Mouse (Mus musculus): Measurements from ENCODE around the gene Ctf2. TPM values are rescaled to one million over a fixed set of nuclear protein-coding genes. Genes with fewer than 3 reads are reported as not detected.
"Not testable (repeated sequence)": the region's sequence is repeated elsewhere in the genome, so short reads cannot be mapped to it uniquely, and the experiment has no call there.

Ctf2 gene
- 0.10 and 0.19 TPM in 2 replicates for polyA plus RNA-seq (2015; fragmentation: Nextera tagmentation; extraction: Ambion mirVana)

GRCm38 (mm10) chr7:127732066-127732465 is at the start of gene Ctf2:
Gene Ctf2 (minus strand): TSS chr7:127732166.
- not testable (repeated sequence) for H3K9ac ChIP-seq (replicated peaks); H3K9me3 ChIP-seq; ATAC-seq (replicated peaks); H3K27ac ChIP-seq (replicated peaks); H3K4me1 ChIP-seq; H3K36me3 ChIP-seq; H3K4me3 ChIP-seq; H3K27me3 ChIP-seq; H3K4me2 ChIP-seq (replicated peaks)
- no CpG with 5 or more reads among the region's 5 CpGs for WGBS

- no peak for ATAC-seq (replicated peaks)
- peaks cover 43% of the 10 kb centered on the region for H3K36me3 ChIP-seq
Observed at GRCm38 (mm10) chr7:127778350-127778749, 46.4 kb upstream of the Ctf2 start.

GRCm38 (mm10) chr7:127777474-127778266 is 45.7 kb upstream of the Ctf2 start:
- Histone ChIP-seq H3K36me3 (peaks cover 40% of the 10 kb centered on the region), H3K9ac (replicated peaks) (peak overlapping the region; percentile 87), H3K9me3 (no peaks in the 10 kb centered on the region), H3K4me3 (peak overlapping the region; percentile 66), H3K4me1 (peaks cover 14% of the 10 kb centered on the region), H3K4me2 (replicated peaks) (peak overlapping the region; percentile 78), H3K27ac (replicated peaks) (peak overlapping the region; percentile 99), H3K27me3 (no peaks in the 10 kb centered on the region)
- ATAC-seq (replicated peaks): peak; percentile 32
- 2% methylated on average over 55 of the region's 66 CpGs for WGBS

More at GRCm38 (mm10) chr7:127778350-127778749, 46.4 kb upstream of the Ctf2 start:
- Histone ChIP-seq H3K27ac (replicated peaks) (no peak overlapping the region), H3K4me2 (replicated peaks) (peak overlapping the region; percentile 78), H3K27me3 (no peaks in the 10 kb centered on the region), H3K4me3 (peak overlapping the region; percentile 66), H3K9ac (replicated peaks) (peak overlapping the region; percentile 87), H3K4me1 (peaks cover 14% of the 10 kb centered on the region), H3K9me3 (no peaks in the 10 kb centered on the region)
- WGBS: 74% methylated on average over 4 of the region's 4 CpGs

- peak overlapping the region; percentile 99 for H3K27ac ChIP-seq (replicated peaks)
Observed at GRCm38 (mm10) chr7:127776878-127777473, 45.0 kb upstream of the Ctf2 start.

GRCm38 (mm10) chr7:127776426-127776825 is 44.5 kb upstream of the Ctf2 start, which contains the start of gene Setd1a:
Gene Setd1a (plus strand): TSS chr7:127776670.
- Histone ChIP-seq H3K27ac (replicated peaks) (peak within 1 kb of the TSS; percentile 99), H3K4me1 (peaks cover 14% of the 10 kb centered on the region), H3K36me3 (peaks cover 27% of the 10 kb centered on the region), H3K9me3 (no peaks in the 10 kb centered on the region), H3K4me2 (replicated peaks) (peak within 1 kb of the TSS; percentile 78), H3K4me3 (peak within 1 kb of the TSS; percentile 66), H3K27me3 (no peaks in the 10 kb centered on the region), H3K9ac (replicated peaks) (peak within 1 kb of the TSS; percentile 87)
- WGBS: under 1% methylated on average over 23 of the region's 23 CpGs
- peak; percentile 68 for ATAC-seq (replicated peaks)

More at GRCm38 (mm10) chr7:127776878-127777473, 45.0 kb upstream of the Ctf2 start:
- Histone ChIP-seq H3K4me3 (peak overlapping the region; percentile 66), H3K36me3 (peaks cover 33% of the 10 kb centered on the region), H3K4me1 (peaks cover 14% of the 10 kb centered on the region), H3K4me2 (replicated peaks) (peak overlapping the region; percentile 56), H3K9me3 (no peaks in the 10 kb centered on the region), H3K27me3 (no peaks in the 10 kb centered on the region), H3K9ac (replicated peaks) (peak overlapping the region; percentile 87)
- WGBS: under 1% methylated on average over 69 of the region's 70 CpGs
- peak; percentile 92 for ATAC-seq (replicated peaks)

- 77% methylated on average over 7 of the region's 7 CpGs for WGBS
- peak overlapping the region; percentile 56 for H3K4me2 ChIP-seq (replicated peaks)
Observed at GRCm38 (mm10) chr7:127775837-127776236, 43.9 kb upstream of the Ctf2 start.

GRCm38 (mm10) chr7:127773664-127774384 is 41.9 kb upstream of the Ctf2 start:
- Histone ChIP-seq H3K9me3 (no peaks in the 10 kb centered on the region), H3K4me2 (replicated peaks) (no peak overlapping the region), H3K36me3 (peaks cover 3% of the 10 kb centered on the region; the same call in 1 of the 2 replicates), H3K27me3 (no peaks in the 10 kb centered on the region), H3K4me1 (peaks cover 37% of the 10 kb centered on the region), H3K4me3 (no peak overlapping the region), H3K27ac (replicated peaks) (no peak overlapping the region), H3K9ac (replicated peaks) (no peak overlapping the region)
- 43% methylated on average over 9 of the region's 9 CpGs for WGBS
- ATAC-seq (replicated peaks): no peak

More at GRCm38 (mm10) chr7:127775837-127776236, 43.9 kb upstream of the Ctf2 start:
- H3K27me3 ChIP-seq; H3K9me3 ChIP-seq; ATAC-seq (replicated peaks): not testable (repeated sequence)
- Histone ChIP-seq H3K36me3 (peaks cover 21% of the 10 kb centered on the region), H3K4me1 (peaks cover 19% of the 10 kb centered on the region), H3K4me3 (peak overlapping the region; percentile 66), H3K9ac (replicated peaks) (peak overlapping the region; percentile 87), H3K27ac (replicated peaks) (peak overlapping the region; percentile 99)

- WGBS: 97% methylated on average over 1 of the region's 1 CpGs
- Histone ChIP-seq H3K27me3 (no peaks in the 10 kb centered on the region), H3K4me2 (replicated peaks) (no peak overlapping the region), H3K4me1 (peaks cover 33% of the 10 kb centered on the region), H3K27ac (replicated peaks) (no peak overlapping the region), H3K9ac (replicated peaks) (no peak overlapping the region), H3K9me3 (no peaks in the 10 kb centered on the region), H3K36me3 (peaks cover 5% of the 10 kb centered on the region), H3K4me3 (no peak overlapping the region)
- ATAC-seq (replicated peaks): no peak
Observed at GRCm38 (mm10) chr7:127772557-127772956, 40.6 kb upstream of the Ctf2 start.

GRCm38 (mm10) chr7:127772080-127772479 is 40.1 kb upstream of the Ctf2 start:
- no peak overlapping the region for H3K9ac ChIP-seq (replicated peaks)
- ATAC-seq (replicated peaks): no peak
- no peaks in the 10 kb centered on the region for H3K9me3 ChIP-seq
- H3K4me3 ChIP-seq: no peak overlapping the region
- H3K36me3 ChIP-seq: peaks cover 10% of the 10 kb centered on the region
- peaks cover 33% of the 10 kb centered on the region for H3K4me1 ChIP-seq
- no peak overlapping the region for H3K27ac ChIP-seq (replicated peaks)
- no peak overlapping the region for H3K4me2 ChIP-seq (replicated peaks)
- 88% methylated on average over 3 of the region's 3 CpGs for WGBS
- no peaks in the 10 kb centered on the region for H3K27me3 ChIP-seq

- 76% methylated on average over 5 of the region's 5 CpGs for WGBS
- no peak for ATAC-seq (replicated peaks)
Observed at GRCm38 (mm10) chr7:127771262-127771661, 39.3 kb upstream of the Ctf2 start.

GRCm38 (mm10) chr7:127770039-127770905 is 38.3 kb upstream of the Ctf2 start:
- H3K4me2 ChIP-seq (replicated peaks): peak overlapping the region; percentile 67
- peak overlapping the region; percentile 52 for H3K9ac ChIP-seq (replicated peaks)
- H3K9me3 ChIP-seq: no peaks in the 10 kb centered on the region
- H3K27me3 ChIP-seq: no peaks in the 10 kb centered on the region
- H3K36me3 ChIP-seq: peaks cover 28% of the 10 kb centered on the region
- H3K4me1 ChIP-seq: peaks cover 30% of the 10 kb centered on the region
- H3K4me3 ChIP-seq: peak overlapping the region; percentile 45
- H3K27ac ChIP-seq (replicated peaks): peak overlapping the region; percentile 79
- WGBS: 5% methylated on average over 27 of the region's 27 CpGs
- peak; percentile 11 for ATAC-seq (replicated peaks)

More at GRCm38 (mm10) chr7:127771262-127771661, 39.3 kb upstream of the Ctf2 start:
- Histone ChIP-seq H3K27me3 (no peaks in the 10 kb centered on the region), H3K4me2 (replicated peaks) (no peak overlapping the region), H3K9me3 (no peaks in the 10 kb centered on the region), H3K27ac (replicated peaks) (no peak overlapping the region), H3K4me3 (no peak overlapping the region), H3K4me1 (peaks cover 33% of the 10 kb centered on the region), H3K36me3 (peaks cover 18% of the 10 kb centered on the region), H3K9ac (replicated peaks) (no peak overlapping the region)

All from forebrain, embryonic 15.5 days (tissue).